Mouse (Mus musculus): ENCODE results near the gene Rnf25.

DNA sequence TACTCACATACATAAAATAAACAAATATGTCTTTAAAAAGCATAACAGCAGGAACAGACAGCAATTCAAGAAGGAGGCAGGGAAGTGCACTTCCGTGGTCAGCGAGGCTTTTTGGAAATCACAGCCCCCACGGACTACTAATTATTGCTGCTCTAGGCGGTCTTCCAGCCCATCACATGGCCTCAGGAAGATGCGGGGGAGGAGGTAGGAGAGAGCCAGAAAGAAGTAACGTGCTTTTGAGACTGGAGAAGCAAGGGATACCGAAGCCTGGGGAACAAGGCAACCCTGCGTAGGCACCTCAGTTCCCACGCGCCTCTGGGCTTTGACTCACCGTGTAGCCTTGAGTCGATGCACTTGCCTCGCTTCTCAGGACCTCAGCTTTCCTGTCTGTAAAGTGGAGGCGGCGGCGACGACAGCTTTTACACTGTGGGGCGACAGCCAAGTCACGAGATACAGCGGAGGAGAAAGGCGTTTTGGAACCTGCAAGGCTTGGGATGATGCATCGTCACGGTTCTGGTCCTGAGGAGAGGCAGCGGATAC, 13.9 kb downstream of the Rnf25 start:
- no peak for TF ChIP-seq CTCF (conservative IDR thresholded peaks at IDR 0.05; ENCODE audit: low read length)
- TF ChIP-seq POU5F1 (IDR thresholded peaks at IDR 0.05; ENCODE audit: borderline replicate concordance, low read length): no peak
- no peak for TF ChIP-seq NANOG (IDR thresholded peaks at IDR 0.05; ENCODE audit: borderline replicate concordance, low read length)

All from E14TG2a.4 (cell line).